Mouse (Mus musculus): ENCODE measurements at regions not wholly inside any gene's neighbourhood (a gene's known extent, or its start where the extent isn't known, plus 50 kb on each side); places are given as distances from the start of the nearest gene placed in this dataset.

GRCm38 (mm10) chr13:110545454-110545853 is 150.6 kb downstream of the Plk2 start:
- Histone ChIP-seq H3K9me3 (no peaks in the 10 kb centered on the region), H3K36me3 (replicated peaks) (no peaks in the 10 kb centered on the region), H3K27me3 (ENCODE audit: poor library complexity, severe bottlenecking) (no peaks in the 10 kb centered on the region), H3K4me3 (no peak overlapping the region), H3K27ac (no peak overlapping the region), H3K4me1 (no peaks in the 10 kb centered on the region)
- DNase-seq (ENCODE audit: extremely low spot score, low spot score): no peak
- WGBS: 79% methylated on average over 6 of the region's 6 CpGs

- Histone ChIP-seq H3K4me1 (no peaks in the 10 kb centered on the region), H3K36me3 (replicated peaks) (no peaks in the 10 kb centered on the region), H3K27ac (no peak overlapping the region), H3K27me3 (ENCODE audit: poor library complexity, severe bottlenecking) (no peaks in the 10 kb centered on the region), H3K9me3 (no peaks in the 10 kb centered on the region), H3K4me3 (no peak overlapping the region)
- 89% methylated on average over 7 of the region's 7 CpGs for whole genome bisulfite sequencing
- no peak for DNase-seq (ENCODE audit: extremely low spot score, low spot score)
These were observed 160.9 kb downstream of the Plk2 start for GRCm38 (mm10) chr13:110555529-110556319.

- H3K27me3 ChIP-seq (ENCODE audit: poor library complexity, severe bottlenecking): no peaks in the 10 kb centered on the region
- 82% methylated on average over 9 of the region's 9 CpGs for WGBS
- H3K9me3 ChIP-seq: no peaks in the 10 kb centered on the region
- H3K27ac ChIP-seq: no peak overlapping the region
- no peak overlapping the region for H3K4me3 ChIP-seq
- no peaks in the 10 kb centered on the region for H3K4me1 ChIP-seq
- DNase-seq (ENCODE audit: extremely low spot score, low spot score): no peak
- no peaks in the 10 kb centered on the region for H3K36me3 ChIP-seq (replicated peaks)
These were observed 161.7 kb downstream of the Plk2 start for GRCm38 (mm10) chr13:110556355-110557095.

DNA sequence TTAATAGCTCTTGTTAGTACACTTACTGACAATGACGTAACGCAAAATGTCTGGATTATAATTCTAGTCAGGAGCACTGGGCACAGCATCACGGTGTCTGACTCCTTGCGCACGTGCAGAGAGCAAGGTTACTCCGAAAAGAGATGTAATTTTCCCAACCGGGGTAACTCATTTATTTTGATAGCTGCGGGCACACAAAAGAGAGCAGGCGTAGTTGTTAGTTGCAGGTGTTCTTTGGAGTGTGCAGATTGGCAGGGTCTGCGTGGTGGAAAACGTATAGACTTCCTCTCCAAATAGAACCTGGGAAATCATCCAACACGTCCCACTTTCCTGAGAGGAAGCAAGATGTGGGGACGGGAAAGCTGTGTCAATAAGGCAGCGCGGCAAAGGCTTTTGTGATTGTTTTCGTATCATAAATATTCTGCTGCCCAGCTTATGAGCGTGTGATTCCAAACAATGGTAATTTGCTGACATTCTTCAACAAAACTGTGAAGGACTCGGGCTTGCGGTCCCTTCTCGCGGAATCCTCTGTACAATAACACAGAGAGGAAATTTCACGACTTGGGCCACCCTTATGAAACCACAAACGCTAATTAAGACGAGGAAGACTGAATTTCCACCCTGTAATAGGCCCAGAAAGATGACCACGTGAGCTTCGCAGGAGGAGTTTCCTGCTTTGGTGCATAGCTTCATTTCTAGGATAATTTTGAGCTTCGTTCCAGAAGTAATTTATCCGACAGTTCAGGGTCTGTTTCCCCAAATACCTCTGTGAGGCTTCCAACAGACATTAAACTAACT is 163.3 kb downstream of the Plk2 start:
- no peaks in the 10 kb centered on the region for H3K36me3 ChIP-seq (replicated peaks)
- WGBS: 90% methylated on average over 28 of the region's 28 CpGs
- H3K9me3 ChIP-seq: no peaks in the 10 kb centered on the region
- no peak overlapping the region for H3K4me3 ChIP-seq
- no peaks in the 10 kb centered on the region for H3K27me3 ChIP-seq (ENCODE audit: poor library complexity, severe bottlenecking)
- peaks cover 3% of the 10 kb centered on the region; the same call in 1 of the 2 replicates for H3K4me1 ChIP-seq
- H3K27ac ChIP-seq: no peak overlapping the region
- DNase-seq (ENCODE audit: extremely low spot score, low spot score): no peak

GRCm38 (mm10) chr13:110560566-110560965 is 165.7 kb downstream of the Plk2 start:
- peaks cover 3% of the 10 kb centered on the region; the same call in 1 of the 2 replicates for H3K4me1 ChIP-seq
- H3K36me3 ChIP-seq (replicated peaks): no peaks in the 10 kb centered on the region
- WGBS: 94% methylated on average over 13 of the region's 13 CpGs
- H3K4me3 ChIP-seq: no peak overlapping the region
- no peaks in the 10 kb centered on the region for H3K9me3 ChIP-seq
- H3K27ac ChIP-seq: no peak overlapping the region
- no peaks in the 10 kb centered on the region for H3K27me3 ChIP-seq (ENCODE audit: poor library complexity, severe bottlenecking)
- DNase-seq (ENCODE audit: extremely low spot score, low spot score): no peak

- DNase-seq (ENCODE audit: extremely low spot score, low spot score): no peak
- 86% methylated on average over 3 of the region's 3 CpGs for WGBS
- Histone ChIP-seq H3K4me3 (no peak overlapping the region), H3K4me1 (peaks cover 3% of the 10 kb centered on the region; the same call in 1 of the 2 replicates), H3K36me3 (replicated peaks) (no peaks in the 10 kb centered on the region), H3K27me3 (ENCODE audit: poor library complexity, severe bottlenecking) (no peaks in the 10 kb centered on the region), H3K9me3 (no peaks in the 10 kb centered on the region), H3K27ac (no peak overlapping the region)
These were observed 167.7 kb downstream of the Plk2 start for GRCm38 (mm10) chr13:110562499-110562898.

DNA sequence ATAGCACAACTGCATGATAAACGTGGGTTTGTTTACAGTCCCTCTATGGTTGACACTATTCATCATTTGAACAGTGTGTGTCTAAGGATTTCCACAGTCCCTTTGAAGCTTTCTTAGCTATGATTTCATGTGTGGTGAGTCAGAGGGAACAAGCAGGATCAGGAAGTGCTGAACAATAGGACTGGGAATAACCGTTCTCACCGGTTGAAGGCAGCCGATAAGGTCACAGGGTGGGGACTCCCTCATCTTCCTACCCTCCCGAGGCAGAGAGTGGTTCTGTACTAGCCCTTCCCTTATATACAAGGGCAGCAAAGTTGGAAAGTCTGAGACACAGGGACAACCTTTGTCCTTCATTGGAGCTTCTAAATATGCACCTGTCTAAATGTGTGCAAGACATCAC is 168.1 kb downstream of the Plk2 start:
- 74% methylated on average over 5 of the region's 5 CpGs for WGBS
- H3K4me1 ChIP-seq: peaks cover 3% of the 10 kb centered on the region; the same call in 1 of the 2 replicates
- H3K9me3 ChIP-seq: no peaks in the 10 kb centered on the region
- H3K36me3 ChIP-seq (replicated peaks): no peaks in the 10 kb centered on the region
- no peak for DNase-seq (ENCODE audit: extremely low spot score, low spot score)
- no peaks in the 10 kb centered on the region for H3K27me3 ChIP-seq (ENCODE audit: poor library complexity, severe bottlenecking)
- no peak overlapping the region for H3K4me3 ChIP-seq
- H3K27ac ChIP-seq: no peak overlapping the region

DNA sequence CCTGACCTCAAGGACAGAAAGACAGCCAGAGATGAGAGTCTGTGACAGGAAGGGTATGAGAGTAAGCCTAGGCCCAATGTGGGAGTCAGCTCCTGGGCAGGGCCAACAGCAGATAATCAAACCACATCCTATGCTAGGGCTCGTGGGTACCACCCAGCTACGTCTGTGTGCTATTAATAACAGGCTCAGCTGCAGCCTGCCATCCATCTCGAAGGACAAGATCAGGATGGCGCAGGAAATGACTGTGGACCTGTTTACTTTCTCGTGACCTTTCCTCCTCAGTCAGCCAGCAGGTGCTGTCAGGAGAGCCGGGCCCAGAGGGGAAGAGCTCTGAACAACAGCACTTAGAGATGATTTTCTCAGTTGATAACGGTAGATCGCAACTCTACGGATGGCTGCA is 169.1 kb downstream of the Plk2 start:
- Histone ChIP-seq H3K4me3 (no peak overlapping the region), H3K9me3 (no peaks in the 10 kb centered on the region), H3K36me3 (replicated peaks) (no peaks in the 10 kb centered on the region), H3K27me3 (ENCODE audit: poor library complexity, severe bottlenecking) (no peaks in the 10 kb centered on the region), H3K4me1 (peaks cover 3% of the 10 kb centered on the region; the same call in 1 of the 2 replicates), H3K27ac (no peak overlapping the region)
- WGBS: 72% methylated on average over 9 of the region's 9 CpGs
- DNase-seq (ENCODE audit: extremely low spot score, low spot score): no peak

- H3K36me3 ChIP-seq (replicated peaks): no peaks in the 10 kb centered on the region
- 94% methylated on average over 8 of the region's 8 CpGs for WGBS
- peaks cover 3% of the 10 kb centered on the region for H3K4me1 ChIP-seq
- H3K9me3 ChIP-seq: no peaks in the 10 kb centered on the region
- no peak overlapping the region for H3K4me3 ChIP-seq
- no peak for DNase-seq (ENCODE audit: extremely low spot score, low spot score)
- no peaks in the 10 kb centered on the region for H3K27me3 ChIP-seq (ENCODE audit: poor library complexity, severe bottlenecking)
- H3K27ac ChIP-seq: no peak overlapping the region
These were observed 173.8 kb downstream of the Plk2 start for GRCm38 (mm10) chr13:110568482-110569179.

DNA sequence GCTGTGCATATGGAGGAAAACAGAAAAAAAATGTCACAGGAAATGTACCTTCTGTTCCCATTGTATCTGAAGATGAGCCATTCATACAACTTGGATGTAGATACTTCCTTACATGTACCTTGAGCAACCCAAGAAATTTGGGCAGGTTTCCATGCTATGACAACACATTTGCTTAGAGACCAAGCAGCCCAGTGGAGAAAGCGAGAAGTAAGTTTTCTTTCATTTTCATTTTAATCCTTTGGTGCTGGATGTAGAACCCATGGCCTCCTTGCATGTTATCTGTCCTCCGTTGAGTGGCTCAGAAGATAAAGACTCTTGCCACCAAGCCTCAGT is 174.3 kb downstream of the Plk2 start:
- no peaks in the 10 kb centered on the region for H3K9me3 ChIP-seq
- peaks cover 7% of the 10 kb centered on the region for H3K4me1 ChIP-seq
- WGBS: 96% methylated on average over 2 of the region's 2 CpGs
- H3K27me3 ChIP-seq (ENCODE audit: poor library complexity, severe bottlenecking): no peaks in the 10 kb centered on the region
- no peak overlapping the region for H3K27ac ChIP-seq
- DNase-seq (ENCODE audit: extremely low spot score, low spot score): no peak
- H3K4me3 ChIP-seq: no peak overlapping the region
- H3K36me3 ChIP-seq (replicated peaks): no peaks in the 10 kb centered on the region

GRCm38 (mm10) chr13:110570386-110570785 is 175.5 kb downstream of the Plk2 start:
- Histone ChIP-seq H3K27me3 (ENCODE audit: poor library complexity, severe bottlenecking) (no peaks in the 10 kb centered on the region), H3K9me3 (no peaks in the 10 kb centered on the region), H3K27ac (no peak overlapping the region), H3K4me1 (peaks cover 15% of the 10 kb centered on the region), H3K4me3 (no peak overlapping the region), H3K36me3 (replicated peaks) (no peaks in the 10 kb centered on the region)
- DNase-seq (ENCODE audit: extremely low spot score, low spot score): no peak

GRCm38 (mm10) chr13:110573360-110574065 is 178.7 kb downstream of the Plk2 start:
- H3K9me3 ChIP-seq: no peaks in the 10 kb centered on the region
- DNase-seq (ENCODE audit: extremely low spot score, low spot score): no peak
- 80% methylated on average over 7 of the region's 7 CpGs for WGBS
- no peak overlapping the region for H3K4me3 ChIP-seq
- H3K27me3 ChIP-seq (ENCODE audit: poor library complexity, severe bottlenecking): no peaks in the 10 kb centered on the region
- peaks cover 16% of the 10 kb centered on the region for H3K4me1 ChIP-seq
- no peak overlapping the region for H3K27ac ChIP-seq
- no peaks in the 10 kb centered on the region for H3K36me3 ChIP-seq (replicated peaks)

Data from forebrain, embryonic 10.5 days (tissue).